Mouse (Mus musculus) lung, adult 2 months (tissue): ENCODE measurements around the gene Pold4.

Source experiments
- CTCF ChIP-seq: fragments of 200-500 bp; IDR thresholded peaks from 2 replicates; pipeline ENCODE4 v1.5.1; 2011; ENCODE audit warnings: mild to moderate bottlenecking, low read length, control low read depth; ENCODE audit not compliant: insufficient read depth
- POLR2A ChIP-seq: fragments of 200-500 bp; IDR thresholded peaks from 2 replicates; pipeline ENCODE4 v1.6.1; 2011; ENCODE audit warnings: low read depth, mild to moderate bottlenecking, control low read depth, low read length, borderline replicate concordance; ENCODE audit errors: extremely low read depth

- TF ChIP-seq POLR2A: no peak
- TF ChIP-seq CTCF: no peak
Measured at GRCm38 (mm10) chr19:4270187-4270586, 38.5 kb downstream of the Pold4 start.
